Mouse (Mus musculus) bone marrow macrophage, adult 2 months (primary cell): ENCODE results near the gene Tnni2.

Source experiments
- CTCF ChIP-seq: IDR thresholded peaks from 2 replicates; pipeline ENCODE4 v1.5.1; 2012; ENCODE audit warnings: low read depth, mild to moderate bottlenecking, low read length, moderate library complexity
- POLR2A ChIP-seq: IDR thresholded peaks from 2 replicates; pipeline ENCODE4 v1.6.1; 2012; ENCODE audit warnings: mild to moderate bottlenecking, low read depth, low read length, borderline replicate concordance

DNA sequence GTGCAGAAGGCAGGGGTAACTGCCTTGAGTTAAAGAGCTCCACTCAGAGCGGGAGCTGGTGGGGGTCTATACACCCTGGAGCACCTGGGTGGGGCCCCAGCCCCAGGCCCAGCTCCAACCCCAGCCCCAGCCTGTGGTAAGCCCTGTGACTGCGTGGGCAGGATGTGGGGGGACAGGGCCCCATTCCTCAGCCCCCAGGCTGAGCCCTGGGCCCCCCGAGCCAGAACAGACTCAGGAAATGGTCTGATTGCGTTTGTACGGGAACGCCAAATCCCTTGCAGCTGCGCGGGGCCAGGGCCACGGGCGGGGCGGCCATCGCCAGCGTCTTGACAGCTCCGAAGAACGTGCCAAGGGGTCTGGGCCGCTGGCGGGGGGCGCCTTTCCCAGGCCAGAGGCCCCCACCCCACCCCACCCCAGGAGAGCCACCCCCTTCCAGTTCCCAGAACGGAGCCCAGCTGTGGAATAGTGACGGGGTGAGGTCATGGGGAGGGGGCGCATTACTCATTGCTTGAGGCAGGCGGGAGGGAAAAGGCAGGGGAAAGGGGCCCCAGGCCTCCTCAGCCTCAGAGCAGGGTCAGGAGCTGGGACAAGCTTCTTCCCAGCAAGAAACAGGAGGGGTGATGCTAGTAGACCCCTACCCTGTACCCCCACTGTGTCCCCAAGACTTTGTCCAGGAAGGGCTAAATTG is 40.1 kb downstream of the Tnni2 start:
- no peak for TF ChIP-seq CTCF
- no peak for TF ChIP-seq POLR2A
